Mouse (Mus musculus): Measurements from ENCODE around the gene Krt80.

GRCm38 (mm10) chr15:101311087-101311770 lies 58.7 kb downstream of the Krt80 start:
- TF ChIP-seq CTCF (IDR thresholded peaks at IDR 0.05; ENCODE audit: low read depth, low read length) (no peak), POLR2A (IDR thresholded peaks at IDR 0.05; ENCODE audit: borderline replicate concordance, low read depth, low read length) (no peak)

All from bone marrow macrophage, adult 2 months (primary cell).